Mouse (Mus musculus) c-Kit-positive CD71-positive TER-119-negative erythroid progenitor cells, embryonic 14.5 days (primary cell): ENCODE data around the gene Apol6.

ENCODE experiments used
- DNase-seq: peaks from one replicate; pipeline ENCODE4 v3.0.0-alpha.2; 2013; ENCODE audit warnings: low read depth

The Apol6 gene

DNA sequence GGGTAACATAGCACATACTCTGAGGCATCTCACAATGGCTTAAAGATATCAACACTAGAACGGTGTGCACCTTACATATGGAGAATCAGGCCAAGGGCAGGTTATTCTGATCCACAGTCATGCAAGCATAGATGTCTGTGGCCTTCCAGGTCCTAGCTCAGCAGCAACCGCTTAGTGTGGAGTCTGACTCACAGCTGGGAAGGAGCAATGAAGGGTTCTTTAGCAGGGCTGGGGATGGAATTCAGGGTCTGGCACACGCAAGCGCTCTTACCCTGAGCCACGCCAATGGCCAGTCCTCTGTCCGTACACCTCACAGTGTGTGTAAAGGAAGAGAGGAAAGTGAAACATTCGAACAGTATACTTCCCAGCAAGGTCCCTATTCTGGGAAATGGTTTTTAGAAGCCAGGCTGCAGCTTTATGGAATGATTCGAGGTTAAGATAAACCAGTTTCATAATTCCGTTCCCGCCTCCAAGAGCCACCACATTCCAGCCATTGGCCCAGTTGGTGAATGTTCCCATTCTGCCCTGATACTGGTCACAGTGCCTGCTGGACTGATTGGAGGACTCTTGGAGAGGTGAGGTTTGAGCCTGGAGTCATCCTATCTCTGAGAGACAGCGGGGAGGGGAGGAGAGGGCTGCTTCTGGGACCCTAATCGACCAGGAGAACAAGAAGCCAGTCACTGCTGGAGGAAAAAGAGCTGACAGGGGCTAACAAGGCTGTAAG, at the start of gene Apol6:
TSS of gene Apol6 (plus strand) at position 133 of the 724 bp plus-strand sequence.
- DNase-seq: no peak

DNA sequence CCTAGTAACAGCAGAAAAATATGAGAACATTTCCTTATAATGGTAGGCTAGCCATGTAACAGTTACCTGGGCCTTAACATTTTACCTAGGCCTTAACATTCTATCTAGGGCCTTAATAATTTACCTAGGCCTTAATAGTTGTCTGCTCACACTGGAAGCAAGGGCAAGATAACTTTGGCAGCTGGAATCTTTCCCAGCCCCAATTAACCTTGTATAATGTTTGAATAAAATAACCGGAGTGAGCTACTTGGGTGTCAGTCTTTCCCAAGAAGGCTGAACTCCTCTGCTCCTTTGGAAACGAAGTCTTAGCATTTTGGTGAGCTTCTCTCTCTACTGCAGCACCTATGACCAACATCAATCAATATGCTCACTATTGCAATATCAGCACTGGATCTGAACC, 46.5 kb upstream of the Apol6 start:
- no peak for DNase-seq

DNA sequence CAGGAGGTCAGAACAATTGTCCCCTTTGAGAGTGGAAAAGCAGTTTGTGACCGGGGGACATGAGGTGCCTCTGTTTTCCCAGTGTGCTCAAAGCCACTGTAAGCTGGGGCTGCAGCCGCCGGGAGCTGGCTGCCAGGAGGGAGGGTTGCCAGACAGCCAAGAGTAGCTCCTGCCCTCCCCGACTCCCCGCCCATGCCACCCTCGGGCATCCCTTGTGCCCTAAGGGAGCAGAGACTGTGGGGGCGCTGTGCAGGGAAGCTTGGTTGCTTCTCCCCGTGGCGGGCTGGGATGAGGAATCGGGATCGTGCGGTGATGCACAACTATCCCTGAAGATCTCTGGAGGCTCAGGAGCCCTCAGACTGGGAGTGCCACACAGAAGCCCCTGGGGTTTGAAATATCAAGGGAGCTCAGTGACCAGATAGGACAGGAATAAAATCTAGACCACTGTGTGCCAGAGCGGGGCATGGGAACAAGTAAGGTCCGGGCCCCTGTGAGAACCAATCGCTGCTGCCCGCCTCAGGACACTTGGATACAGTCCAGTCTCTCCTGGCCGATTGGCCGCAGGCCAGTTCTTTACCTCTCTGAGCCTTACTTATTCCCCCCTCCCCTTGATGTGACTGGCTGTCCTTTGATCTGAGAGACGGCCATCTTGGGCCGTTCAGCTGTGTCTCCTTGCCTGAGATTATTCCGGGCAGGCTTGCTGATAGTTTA, 45.5 kb upstream of the Apol6 start:
- no peak for DNase-seq

DNA sequence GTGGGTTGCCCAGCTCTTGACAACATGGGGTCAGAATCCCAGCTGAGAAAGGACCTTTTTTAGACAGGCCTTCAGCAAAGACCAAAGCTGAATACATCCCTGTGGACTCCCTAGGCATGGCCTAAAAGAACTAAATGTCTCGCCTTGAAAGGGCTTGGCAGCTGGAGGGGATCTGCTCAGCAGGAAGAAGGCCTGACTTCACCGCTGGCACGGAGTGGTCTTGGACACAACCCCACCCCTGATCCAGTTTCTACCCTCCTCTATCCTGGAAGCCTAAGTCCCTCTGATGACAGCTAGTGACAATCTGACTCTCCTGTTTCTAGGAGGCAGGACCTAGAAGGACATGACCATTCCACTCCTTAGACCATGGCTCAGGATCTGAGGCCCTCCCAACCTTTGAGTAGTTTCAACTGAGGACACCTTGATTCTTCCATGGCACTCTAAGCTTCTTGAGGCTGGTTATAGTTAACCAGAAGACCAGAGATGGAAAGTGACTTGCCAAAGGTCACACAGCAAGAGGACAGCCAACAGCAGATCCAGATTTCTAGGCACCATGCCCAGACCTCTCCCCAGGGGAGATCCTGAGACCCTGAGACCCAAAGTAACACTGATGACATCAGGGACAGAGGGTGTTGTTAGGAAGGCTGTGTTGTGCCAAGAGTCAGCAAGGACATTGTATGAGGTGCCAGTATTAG, 41.2 kb upstream of the Apol6 start:
- no peak for DNase-seq

DNA sequence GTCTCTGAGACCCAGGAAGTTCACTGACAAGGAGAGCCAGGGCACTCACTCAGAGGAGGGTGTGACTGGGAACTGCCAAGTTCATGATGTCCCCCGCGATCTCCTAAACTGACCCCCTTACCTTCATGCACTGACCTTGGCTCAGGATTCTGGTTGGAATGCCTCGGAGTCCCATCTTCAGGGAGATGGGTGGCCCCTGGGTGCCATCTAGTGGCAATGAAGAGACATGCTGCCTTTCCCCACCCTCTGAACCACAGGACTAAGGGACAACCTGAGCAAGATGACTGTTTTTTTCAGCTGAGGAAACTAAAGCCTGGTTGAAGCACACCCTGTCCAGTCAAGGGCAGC, 40.7 kb upstream of the Apol6 start:
- no peak for DNase-seq

DNA sequence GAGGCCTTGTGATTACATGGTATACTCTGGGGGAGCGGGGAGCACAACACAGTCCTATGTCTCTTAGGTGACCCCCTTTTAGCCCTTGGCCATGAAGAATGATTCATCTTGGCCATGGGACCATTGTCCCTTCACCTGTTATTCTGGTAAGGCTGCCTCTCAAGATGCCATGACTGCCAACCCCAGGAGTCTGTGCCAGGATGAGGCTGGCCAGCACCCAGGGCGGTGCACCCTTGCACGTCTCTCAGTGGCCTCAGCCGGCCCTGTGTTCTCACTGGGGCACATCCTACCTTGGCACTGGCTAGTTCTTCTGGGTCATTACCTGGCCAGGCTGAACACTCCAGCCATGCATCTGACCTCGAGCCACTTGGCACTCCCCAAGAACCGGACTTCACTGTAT, 35.7 kb upstream of the Apol6 start:
- DNase-seq: no peak

DNA sequence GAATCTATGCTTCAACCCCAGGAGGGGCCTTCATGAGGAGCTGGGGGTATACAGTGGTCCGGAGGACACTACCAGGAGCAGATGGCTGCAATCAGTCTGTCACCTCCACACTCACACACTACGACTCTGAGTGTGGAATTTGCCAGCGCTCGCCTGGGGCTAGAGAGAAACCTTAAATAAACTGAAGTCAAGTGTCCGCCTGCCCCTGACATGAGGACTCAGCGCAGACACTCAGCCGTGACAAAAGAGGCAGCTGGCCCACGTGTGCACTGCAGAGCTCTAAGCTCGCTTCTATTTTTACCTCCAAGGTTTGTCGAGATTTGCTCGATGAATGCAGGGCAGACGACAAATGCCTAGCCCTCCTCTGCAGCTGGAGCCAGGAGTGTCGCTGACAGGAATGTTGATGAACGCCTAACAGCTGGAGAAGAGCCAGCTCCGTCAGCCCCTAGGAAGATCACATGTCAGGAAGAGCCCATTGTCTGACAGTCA, 30.7 kb upstream of the Apol6 start:
- no peak for DNase-seq

DNA sequence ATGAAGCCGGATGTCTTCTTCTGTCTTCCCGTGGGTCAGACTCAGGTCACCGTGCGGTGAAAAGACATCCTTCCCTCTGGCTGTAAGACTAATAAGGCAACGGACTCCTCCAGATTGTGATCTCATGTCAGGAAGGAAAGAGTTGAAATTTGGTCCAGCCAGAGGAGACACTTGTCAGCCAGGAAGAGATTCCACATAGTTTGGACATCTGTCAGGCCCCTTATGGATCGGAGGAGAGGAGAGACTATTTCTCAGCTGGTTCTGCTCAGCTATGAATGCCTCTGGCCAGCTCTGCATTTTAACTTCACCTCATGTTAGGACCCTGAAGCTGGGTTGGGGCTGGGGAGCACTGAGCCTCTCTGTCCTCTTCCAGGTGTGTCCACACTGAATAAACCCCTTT, 30.1 kb upstream of the Apol6 start:
- no peak for DNase-seq

DNA sequence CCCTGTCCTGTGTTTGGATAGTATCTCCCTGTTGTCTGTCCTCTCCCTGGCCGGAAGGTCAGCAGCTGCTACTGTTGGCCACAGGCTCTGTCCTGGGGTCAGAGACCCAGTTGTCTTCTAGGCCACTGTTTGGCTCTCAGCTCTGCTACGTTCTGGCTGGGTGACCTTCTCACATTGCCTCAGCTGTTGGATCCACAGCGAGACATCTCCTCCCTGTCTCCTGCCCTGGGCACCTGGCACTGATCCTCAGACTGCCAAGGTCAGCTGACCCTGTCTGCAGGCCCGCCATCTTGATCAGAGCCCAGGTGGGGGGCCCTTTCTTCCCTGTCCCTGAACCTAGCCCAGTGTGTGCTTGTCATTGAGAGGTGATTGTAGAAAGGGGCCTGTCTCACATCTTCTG, 29.5 kb upstream of the Apol6 start:
- DNase-seq: no peak

DNA sequence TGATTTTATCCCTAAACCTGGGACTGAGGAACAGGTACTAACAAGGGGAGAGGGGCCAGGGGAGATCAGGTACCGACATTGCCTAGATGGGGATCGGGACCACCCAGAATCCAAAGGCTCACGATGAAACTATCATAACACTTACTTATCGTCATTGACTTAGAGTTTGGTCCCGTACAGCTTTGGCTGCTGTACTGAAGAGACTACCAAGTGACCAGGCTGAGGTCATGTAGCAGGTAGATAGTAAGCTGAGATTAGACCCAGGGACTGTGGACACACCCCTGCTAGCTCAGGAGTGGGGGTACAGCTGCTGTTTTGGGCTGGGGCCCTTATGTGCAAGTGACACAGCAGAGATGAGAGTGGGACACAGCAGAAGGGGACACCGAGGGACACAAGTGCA, 28.0 kb upstream of the Apol6 start:
- no peak for DNase-seq

DNA sequence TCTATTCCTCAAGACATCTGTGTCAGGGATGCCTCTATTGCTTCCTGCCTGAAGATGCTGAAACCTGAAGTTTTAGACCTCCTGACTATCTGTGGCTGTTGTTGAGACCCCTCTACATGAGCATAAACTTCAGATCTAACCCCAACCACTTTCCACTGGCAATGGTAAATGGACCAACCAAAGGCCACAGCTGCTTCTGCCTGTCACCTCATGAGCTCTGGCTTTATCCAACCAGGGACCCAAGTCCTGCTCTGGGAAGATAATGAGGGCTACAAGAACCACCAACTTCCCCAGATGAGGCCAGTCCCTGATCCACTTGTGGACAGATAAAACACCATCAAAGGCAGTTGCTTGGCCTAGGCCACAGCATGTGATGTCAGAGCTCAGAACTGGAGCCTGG, 26.6 kb upstream of the Apol6 start:
- no peak for DNase-seq

DNA sequence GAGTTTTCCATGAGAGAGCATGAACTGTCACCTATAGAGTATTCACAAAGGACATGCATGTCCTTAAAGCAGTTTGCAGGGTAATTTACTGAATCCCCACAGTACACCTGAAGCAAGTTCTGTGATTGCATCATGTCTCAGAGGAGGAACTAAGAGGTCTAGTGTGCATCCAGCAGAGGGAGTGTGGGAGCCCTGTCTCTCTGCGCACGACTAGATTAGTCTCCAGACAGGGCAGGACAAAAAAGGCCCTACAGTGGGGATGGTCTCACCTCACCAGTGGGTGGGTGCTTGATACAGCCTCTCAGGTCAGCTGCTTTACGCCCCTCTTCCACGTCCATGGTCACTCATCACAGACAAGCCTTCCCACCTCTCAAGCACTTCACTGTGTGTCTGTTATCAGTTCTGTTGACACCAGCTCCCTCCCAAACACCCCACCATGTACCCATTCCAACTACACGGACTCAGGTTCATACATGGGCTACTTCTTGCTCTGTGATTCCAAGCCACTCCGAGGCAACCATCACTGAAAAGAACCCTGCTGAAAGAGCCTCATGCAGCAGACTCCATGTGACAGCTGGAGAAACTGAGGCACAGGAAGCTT, 25.7 kb upstream of the Apol6 start:
- no peak for DNase-seq

DNA sequence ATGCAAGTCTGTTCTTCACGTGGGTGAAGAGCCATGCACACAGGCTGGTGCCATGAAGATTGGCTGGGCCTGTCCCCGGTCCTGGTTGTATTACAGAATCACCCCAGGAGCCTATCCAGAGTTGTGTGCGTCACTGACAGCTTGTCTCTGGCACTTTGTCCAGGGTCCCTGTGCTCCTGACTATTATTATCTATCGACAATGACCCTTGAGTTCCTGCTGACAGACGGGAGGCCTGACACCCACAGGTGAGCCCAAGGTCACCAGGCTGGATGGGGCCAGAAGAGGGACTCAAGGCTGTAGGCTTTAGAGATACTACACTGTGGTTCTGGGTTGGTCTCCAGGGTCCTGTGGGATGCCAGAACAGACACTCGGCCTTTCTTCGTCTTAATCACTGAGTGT, 25.0 kb upstream of the Apol6 start:
- no peak for DNase-seq

DNA sequence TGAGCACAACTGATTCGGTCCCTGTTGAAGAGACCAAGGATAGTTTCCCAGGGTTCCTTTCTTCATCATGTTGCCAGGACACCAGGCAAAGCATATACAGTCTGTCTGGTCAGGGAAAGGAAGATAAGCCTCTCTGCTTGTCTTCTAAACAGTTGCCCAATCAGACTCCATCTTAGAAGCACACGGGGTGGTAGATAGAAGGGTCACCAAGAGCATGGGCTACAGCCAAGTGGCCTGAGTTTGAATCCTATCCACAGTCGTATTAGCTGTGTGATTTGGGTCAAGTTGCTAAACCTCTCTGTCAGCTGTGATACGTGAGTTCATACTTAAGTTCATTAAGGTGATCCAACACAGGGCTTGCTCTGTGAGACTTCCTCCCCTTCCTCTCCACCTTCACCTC, 24.4 kb upstream of the Apol6 start:
- DNase-seq: no peak

DNA sequence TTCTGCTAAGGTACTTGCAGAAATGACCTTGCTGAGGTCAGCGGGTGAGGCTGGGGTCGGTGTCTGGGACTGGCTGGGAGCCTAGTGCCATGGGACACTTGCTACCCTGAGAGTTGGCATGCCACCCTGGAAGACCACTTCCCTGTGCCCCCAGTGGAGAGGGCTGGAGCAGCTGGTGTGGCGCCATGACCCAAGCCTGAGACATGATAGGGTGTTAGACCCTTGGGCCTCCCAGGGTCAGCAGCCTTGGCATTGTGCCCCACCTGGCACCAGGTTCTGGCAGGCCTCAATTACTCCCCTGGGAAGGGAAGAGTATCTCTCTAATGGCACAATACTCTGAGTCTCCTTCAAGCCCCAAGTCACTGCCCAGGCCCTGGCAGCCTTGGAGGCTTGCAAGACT, 23.5 kb upstream of the Apol6 start:
- DNase-seq: no peak

DNA sequence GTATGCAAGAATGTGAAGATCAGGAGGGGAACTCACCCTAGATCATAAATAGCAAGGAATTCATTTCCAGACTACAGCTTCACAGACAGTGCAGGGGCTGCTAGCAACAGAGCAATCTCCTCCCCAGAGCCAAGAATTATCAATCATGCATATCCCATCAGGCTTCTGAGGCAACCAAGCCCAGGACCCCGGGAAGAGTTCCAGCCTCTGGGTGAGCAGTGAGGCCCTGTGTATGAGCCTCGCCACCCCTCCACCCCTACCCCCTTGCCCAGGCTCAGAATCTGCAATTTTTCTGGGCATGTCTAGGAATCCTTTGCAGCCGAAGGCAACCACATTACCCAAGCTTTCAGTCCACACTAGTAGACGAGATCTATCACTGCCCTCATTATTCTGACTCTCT, 22.7 kb upstream of the Apol6 start:
- no peak for DNase-seq

DNA sequence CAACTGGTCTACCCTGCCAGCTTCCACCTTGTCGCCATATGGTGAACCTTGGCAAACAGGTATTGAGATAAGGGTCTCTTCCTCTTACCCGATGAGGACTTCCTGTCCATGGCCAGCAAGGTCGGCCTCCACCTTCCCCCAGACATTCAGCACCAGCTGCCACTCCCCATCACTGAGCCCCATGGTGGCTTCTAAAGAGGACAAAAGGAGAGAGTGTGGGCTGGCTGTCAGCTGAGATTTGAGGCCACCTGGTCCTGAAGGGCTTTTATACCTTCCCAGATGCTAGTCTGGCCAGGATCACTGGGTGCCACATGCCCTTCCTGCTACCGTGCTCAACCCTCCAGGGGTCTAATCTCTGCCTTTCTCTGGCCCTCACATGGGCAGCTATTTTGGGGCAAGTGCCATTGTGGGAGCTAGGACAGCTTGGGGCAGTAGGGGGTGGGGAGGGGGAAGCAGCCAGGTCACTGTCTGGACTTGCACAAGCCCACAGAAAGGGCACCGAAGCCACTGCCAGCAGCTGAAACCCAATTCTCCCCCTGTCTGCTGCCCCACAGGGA, 22.1 kb upstream of the Apol6 start:
- DNase-seq: no peak

DNA sequence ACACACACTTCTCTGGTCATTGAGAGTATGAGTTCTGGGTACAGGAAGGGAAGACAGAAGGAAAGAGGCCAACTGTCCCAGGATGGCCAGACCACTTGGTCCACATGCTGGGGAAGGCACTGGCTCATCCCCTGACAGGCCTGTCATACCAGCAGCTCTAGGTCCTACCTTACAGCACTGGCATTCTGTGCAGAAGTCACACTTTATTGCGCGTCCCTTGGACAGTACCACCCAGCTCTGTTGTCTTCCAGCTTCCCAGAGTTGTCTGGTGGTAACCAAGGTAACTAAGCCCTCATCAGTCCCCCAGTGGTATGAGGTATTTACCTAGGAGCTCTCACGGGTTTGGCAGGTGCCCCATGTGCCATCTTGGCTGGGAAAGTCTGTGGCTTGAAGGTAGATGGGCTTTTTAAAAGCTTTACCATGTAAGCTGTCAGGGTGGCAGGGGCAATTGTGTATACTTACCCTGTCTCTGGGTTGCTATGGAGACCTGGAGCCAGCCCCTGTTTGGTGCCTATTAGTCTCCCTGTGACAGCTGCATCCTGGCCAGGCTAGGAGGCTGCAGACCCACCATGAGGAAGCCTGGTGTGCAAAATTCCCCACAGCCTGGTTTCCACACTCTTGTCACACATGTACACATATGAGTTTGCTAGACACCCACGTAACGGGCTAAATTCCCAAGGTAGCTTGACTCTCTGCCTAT, 18.5 kb upstream of the Apol6 start:
- no peak for DNase-seq

DNA sequence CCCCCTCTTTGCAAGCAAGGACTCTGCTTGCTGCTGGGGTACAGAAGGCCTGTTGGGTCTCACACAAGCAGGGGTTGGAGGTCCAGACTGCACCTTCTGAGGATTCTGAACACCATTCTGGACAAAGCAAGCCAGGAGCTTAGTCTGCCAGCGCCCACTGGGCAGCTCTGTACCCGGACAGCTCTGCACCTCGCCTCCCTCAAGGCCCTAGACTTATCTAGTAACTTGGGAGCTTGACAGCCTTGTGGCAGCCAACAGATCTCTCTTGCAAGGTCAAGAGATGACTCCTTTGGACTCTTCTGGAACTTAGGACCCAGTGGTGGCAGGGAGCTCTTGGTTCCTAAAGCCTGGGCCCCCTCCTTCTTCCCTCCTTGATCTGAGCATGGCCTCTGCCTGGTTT, 17.4 kb upstream of the Apol6 start:
- no peak for DNase-seq

DNA sequence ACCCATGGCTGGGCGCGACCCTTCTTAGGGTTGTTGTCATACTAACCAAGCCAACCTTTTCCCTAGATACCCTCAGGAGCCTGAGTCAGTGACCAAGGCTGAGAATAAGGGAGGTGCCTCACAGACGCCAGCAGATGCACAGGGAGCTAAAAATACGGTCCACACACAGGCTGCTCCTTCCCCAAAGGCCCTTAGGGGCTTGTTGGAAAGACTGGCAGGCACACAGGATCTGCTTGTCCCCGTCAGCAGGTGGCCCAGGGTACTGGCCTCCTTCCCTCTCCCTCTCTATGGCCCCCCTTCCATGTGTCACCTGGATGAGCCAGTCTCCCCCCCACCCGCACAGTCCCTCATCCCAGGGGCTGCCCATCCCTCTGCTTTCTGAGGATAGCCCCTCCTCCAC, 16.9 kb upstream of the Apol6 start:
- DNase-seq: no peak

DNA sequence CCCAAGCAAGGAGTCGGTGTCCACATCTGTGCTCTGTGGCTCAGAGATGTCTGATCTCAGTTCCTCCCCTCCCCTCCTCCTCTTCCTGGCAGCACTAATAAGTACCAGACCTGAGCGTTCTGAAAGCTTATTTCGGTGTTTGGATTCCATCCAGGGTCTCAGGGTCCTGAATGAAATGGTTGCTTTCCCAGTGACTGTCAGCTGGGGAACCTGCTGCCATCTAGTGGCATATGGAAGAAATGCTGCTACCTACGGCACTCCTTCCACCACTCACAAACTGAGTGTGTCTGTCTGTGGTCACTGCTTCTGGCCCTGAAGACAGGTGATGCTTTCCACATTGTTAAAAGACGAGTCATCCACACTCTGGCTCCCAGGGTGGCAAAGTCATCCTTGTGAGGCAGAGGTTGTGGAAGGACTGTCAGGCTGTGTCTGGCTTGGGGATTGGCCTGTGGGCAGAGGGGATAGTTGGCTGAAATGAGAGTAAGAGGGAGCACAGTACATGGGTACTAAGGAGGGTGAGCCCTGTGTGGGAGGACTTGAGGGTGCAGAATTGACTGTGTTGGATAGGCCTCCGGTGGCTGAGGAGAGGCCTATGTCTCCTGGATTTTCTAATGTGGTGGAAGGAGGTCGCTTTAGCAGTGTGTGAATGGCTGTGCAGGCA, 15.1 kb upstream of the Apol6 start:
- DNase-seq: no peak
